Mouse (Mus musculus) right cerebral cortex, adult 2 months (tissue): ENCODE data around the gene Sart1.
A peak's percentile ranks its signal among the peaks of the same experiment; 100 is the strongest.
"Not testable (repeated sequence)": the region's sequence is repeated elsewhere in the genome, so short reads cannot be mapped to it uniquely, and the experiment has no call there.

Source experiments
- DNase-seq, 2 experiments: peaks; one replicate each; pipeline ENCODE4 v3.0.0; 2021 to 2022; ENCODE audit warnings: low spot score in 2 of 2

The Sart1 gene

DNA sequence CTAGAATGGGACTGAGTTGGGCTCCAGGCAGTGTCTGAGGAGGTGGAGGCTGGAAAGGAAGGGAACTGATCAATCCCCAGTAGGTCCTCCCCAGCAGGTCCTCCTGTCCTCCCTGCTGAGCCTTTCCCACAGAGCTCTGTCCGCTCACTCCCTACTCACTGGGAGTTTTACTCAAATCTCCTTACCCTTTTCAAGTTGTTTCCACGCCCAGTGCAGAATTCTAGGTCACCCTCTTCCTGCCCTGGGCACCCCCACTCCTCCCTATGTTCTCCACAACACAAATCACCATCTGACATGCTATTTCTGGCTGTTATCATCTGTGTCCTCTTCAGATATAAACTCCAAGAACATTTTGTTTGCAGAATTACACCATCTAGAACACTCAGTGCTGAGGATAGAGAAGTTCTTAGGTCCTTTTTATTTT lies 26.0 kb upstream of the Sart1 start:
- no peak for DNase-seq

DNA sequence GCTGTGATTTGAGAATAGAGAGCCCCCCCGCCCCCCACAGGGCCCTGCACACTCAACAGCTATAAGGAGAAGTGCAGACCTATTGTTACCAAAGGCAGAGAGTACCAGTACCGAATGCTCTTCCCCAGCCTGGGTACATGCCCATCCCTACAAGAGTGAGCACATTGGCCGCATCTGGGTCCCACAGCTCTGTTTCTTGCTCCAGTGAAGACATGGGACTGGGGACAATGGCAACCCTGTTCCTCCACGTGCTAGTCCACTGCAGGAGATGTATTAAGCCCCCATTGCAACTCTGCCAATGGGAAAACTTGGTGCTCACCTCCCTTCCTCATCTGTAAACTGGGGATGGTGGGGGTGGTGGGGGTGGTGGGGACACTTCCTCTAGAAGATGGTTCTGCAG lies 25.3 kb upstream of the Sart1 start:
- DNase-seq = no peak

DNA sequence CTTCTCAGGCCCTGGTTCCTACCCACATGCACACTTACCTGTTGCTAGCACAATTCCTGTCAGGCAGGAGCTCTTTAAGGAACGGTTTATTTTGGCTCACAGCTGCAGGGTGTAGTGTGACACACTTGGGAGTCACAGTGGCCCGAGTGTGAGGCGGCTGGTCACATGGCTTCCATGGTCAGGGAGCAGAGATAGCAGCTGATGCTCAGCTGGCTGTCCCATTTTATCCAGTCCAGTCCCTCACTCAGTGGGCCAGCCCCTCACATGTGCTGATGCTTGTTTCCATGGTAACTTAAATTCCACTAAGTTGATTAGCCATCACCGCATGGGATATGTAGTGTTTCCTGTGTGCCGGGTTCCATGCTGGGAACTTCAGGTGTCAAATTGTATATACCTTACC lies 23.5 kb upstream of the Sart1 start:
- DNase-seq = no peak

GRCm38 (mm10) chr19:5410641-5411040 lies 22.1 kb upstream of the Sart1 start:
- no peak for DNase-seq

GRCm38 (mm10) chr19:5409068-5409467 lies 20.6 kb upstream of the Sart1 start:
- no peak for DNase-seq

GRCm38 (mm10) chr19:5408057-5409001 lies 19.8 kb upstream of the Sart1 start:
- DNase-seq = no peak

DNA sequence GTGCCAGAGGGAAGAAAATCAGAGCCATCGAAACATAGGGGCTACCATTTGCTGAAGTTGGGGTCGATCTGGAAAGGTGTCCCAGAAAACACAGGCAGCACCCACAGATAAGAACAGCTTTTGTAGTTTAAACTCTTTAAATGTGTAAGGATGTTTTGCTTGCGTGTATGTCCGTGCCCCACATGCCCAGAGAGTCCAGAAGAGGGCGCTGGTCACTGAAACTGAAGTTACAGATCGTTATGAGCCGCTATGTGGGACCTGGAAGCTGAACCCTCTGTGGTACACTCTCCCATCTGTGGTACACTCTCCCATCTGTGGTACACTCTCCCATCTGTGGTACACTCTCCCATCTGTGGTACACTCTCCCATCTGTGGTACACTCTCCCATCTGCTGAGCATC lies 18.6 kb upstream of the Sart1 start:
- DNase-seq = peak; percentile 40 to 45

DNA sequence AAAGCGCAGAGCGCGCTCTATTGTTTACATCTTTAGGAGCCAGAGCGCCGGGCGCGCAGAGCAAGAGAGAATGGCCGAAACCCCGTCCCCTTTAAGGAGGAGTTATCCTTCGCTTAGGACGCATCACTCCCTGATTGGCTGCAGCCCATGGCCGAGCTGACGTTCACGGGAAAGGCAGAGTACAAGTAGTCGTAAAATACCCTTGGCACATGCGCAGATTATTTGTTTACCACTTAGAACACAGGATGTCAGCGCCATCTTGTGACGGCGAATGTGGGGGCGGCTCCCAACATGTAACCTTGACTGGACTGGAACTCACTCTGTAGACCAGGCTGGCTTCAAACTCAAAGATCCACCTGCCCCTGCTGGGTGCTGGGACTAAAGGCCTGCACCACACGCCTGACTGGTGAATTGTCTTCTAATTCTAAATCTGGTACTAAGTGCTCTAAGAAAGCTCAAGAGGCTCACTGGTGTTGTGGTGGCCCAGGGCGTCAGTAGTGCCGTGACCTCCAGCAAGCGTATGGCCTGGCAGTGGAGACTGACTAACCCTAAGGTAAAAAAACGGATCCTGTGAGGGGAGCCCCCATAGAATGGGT lies 18.1 kb upstream of the Sart1 start:
- peak; percentile 20 to 66 for DNase-seq

GRCm38 (mm10) chr19:5405924-5406323 lies 17.4 kb upstream of the Sart1 start:
- no peak for DNase-seq

DNA sequence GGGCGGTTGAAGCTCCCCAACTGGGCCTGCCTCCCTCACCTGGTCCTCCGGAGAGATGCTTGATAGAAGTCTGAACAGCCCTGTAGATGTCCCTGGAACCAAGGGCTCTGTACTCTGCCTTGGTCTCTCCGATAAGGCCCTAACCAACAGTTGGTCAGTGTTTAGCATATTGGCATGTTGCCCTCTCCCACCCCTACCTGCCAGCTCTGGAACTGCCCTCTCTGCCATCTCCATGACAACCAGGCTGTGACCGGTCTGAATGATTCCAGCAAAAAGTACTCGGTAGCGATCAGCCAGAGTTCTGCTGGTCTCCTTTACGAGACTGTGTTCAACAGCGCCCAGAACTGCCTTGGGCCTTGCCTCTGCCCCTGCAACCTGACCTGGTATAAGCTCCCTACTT lies 13.8 kb upstream of the Sart1 start, which contains the start of gene Tsga10ip:
Gene Tsga10ip, minus strand, starts transcription at position 234 of the 400 bp plus-strand sequence.
- no peak for DNase-seq

DNA sequence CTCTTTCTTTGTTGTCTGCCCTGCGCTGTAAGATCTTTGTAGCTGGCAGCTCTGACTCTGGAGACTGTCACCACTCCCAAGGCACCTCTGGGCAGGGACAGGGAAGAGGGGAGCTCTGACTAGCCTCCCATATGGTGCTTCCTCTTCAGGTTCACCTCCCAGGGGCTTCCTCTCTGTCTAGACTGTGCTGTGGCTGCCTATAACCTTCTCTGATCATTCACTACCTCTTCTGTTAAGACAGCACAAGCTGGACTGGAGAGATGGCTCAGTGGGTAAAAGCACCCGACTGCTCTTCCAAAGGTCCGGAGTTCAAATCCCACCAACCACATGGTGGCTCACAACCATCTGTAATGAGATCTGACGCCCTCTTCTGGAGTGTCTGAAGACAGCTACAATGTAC lies 12.6 kb upstream of the Sart1 start:
- DNase-seq = not testable (repeated sequence)

- DNase-seq = no peak
These were observed 6.9 kb upstream of the Sart1 start for GRCm38 (mm10) chr19:5395371-5395770.

GRCm38 (mm10) chr19:5394168-5394567 lies 5.7 kb upstream of the Sart1 start:
- no peak for DNase-seq

GRCm38 (mm10) chr19:5392892-5393291 lies 4.4 kb upstream of the Sart1 start:
- no peak for DNase-seq

DNA sequence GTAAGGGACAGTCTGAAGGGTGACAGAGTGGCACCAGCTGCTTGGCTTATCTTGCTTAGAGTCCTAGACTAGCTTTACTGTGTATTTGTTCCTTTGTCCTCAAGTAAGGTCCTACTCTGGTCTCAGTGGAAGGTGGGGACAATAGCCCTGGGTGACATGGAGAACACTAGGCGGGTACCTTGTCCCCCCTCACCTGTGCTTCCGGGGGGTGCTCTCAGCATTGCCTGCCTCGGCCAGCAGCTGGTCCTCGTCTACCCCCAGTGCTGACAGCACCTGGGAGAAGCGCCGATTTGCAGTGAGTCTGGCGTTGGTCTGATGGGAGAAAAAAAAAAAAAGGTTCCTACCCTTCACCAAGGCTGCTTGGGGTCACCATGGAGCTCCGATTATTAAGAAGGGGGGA lies 1.9 kb upstream of the Sart1 start:
- no peak for DNase-seq

GRCm38 (mm10) chr19:5389647-5390046 lies 1.1 kb upstream of the Sart1 start:
- no peak for DNase-seq

GRCm38 (mm10) chr19:5388011-5388441 lies 477 bp downstream of the Sart1 start:
- DNase-seq = peak in 1 of 2 experiments; percentile 23

DNA sequence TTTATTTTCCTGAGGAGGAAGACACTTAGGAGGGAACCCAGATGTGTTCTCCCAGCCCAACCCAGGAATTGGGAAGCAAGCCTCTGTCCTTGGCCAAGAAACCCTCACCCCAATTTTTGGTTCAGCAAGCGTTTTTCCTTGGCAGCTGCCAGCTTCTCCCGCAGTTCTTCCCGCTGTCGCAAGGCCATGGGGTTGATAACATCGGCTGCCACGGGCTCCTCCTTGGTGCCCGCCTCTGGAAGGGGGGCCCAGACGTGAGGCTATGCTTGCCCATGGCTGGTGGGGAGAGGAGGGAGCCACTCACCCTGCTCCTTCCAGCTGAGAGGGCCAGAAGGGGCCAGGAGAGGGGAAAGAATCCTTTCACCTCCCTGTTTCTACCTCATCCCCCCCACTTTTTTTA lies 3.8 kb downstream of the Sart1 start:
- no peak for DNase-seq

- no peak for DNase-seq
These were observed 5.2 kb downstream of the Sart1 start for GRCm38 (mm10) chr19:5383326-5383725.

GRCm38 (mm10) chr19:5377446-5377845 lies 11.1 kb downstream of the Sart1 start:
- no peak for DNase-seq

GRCm38 (mm10) chr19:5374748-5375147 lies 13.8 kb downstream of the Sart1 start:
- no peak for DNase-seq

- DNase-seq = no peak
These were observed 14.3 kb downstream of the Sart1 start for GRCm38 (mm10) chr19:5374177-5374576.

DNA sequence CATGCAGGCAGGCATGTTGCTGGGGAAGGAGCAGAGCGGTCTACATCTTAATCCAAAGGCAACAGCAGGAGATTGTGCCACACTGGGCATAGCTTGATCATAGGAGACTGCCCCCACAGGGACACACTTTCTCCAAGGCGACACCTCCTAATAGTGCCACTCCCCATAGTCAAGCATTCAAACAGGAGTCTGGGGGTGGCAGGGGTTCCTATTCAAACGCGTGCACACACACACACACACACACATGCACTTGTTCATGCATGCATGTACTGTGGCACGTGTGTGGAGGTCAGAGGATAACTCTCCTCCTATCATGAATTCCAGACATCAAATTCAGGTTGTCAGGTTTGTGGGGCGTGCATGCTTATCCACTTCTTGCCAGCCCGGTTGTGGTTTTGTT lies 15.8 kb downstream of the Sart1 start:
- no peak for DNase-seq
